Mouse (Mus musculus): Measurements from ENCODE around the gene Snta1.

Snta1 gene

GRCm38 (mm10) chr2:154372842-154373500 lies 34.9 kb downstream of the Snta1 start, which contains the start of gene Cdk5rap1:
Cdk5rap1 (minus strand) TSS chr2:154373010.
- DNase-seq (ENCODE audit: extremely low spot score): peak; percentile 15

DNA sequence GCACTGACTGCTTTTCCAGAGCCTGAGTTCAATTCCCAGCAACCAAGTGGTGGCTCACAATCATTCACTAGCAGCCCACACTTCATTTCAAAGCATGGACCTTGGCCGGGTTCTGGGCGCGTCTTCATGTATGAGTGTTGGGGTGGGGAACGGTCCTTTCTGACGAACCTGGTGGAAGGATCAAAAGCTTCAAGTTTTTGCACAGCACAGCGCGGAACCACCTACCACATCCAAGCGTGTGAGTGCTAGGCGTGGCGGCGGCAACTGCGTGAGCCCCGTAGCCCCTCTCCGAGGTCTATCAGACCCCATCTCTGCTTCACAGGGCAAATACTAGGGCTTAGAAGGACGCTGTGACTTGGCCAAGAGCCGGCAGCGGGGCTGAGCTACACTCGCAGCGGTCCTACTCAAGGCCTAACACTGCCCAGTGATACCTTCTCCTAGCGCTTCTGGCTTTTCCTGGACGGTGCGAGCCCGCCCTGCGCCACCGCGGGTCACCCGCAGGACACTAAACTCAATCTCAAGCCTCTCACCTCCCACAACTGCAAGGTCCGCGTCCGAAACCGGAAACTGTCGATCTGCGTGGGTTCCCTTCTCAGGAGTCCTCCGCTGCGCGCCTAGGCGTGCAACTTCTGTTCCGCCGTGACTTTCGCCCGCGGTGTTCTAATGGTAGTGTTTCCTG lies 35.6 kb downstream of the Snta1 start:
- peak; percentile 90 for DNase-seq (ENCODE audit: extremely low spot score)

- no peak for DNase-seq (ENCODE audit: extremely low spot score)
These were observed 40.4 kb downstream of the Snta1 start for GRCm38 (mm10) chr2:154367510-154367909.

GRCm38 (mm10) chr2:154354000-154354425 lies 53.9 kb downstream of the Snta1 start:
- DNase-seq (ENCODE audit: extremely low spot score): peak; percentile 10

DNA sequence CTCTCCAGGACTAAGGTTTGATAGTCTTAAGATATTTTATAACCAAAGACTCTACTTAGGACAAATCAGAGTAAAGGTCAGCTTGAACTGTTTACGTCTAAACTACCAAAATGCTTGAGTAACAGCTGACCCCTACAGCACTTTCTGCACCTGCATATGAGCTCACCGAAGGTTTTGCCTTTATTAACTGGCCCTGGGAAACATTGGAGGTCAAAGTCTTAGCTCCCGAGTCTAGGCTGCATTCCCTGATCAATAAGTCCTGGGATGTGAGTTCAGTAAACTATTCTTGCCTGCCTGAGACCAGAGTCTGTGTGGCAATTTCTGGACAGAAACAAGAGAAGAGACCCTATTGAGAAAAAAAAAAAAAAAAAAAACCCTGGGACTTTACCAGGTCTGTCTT lies 59.7 kb downstream of the Snta1 start:
- DNase-seq (ENCODE audit: extremely low spot score): no peak

DNA sequence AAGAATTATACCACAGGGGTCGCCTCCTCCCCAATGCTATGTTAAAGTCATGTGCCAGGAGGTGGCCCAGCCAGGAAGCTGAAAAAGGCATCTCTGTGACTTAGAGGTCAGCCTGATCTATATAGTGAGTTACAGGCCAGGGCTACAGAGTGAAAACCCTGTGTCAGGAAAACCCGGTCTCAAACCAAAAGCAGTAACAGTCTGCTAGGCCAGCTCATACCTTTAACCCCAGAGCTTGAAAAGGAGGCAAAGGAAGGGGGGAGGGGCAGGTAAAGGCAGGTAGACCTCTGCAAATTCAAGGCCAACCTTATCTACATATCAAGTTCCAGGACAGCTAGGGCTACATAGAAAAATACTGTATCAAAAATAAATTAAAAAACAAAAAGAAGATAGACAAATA lies 68.5 kb downstream of the Snta1 start:
- no peak for DNase-seq (ENCODE audit: extremely low spot score)

DNA sequence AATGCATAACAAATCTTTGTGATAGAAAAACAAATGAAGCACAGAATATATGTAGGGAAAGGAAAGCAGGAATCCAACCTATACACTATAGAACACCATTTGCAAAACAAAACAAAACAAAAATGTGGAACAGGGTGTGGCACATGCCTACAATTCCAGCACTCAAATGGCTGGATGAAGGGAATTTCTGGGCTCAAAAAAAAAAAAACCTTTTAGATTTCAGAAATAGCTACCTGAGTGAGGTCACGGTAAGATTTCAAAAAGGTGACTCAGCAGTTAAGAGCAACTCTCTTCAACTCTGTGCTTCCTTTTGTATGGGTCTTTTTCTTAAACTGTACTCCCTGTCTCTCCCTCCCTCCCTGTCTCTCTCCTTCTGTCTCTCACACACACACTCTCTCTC lies 69.7 kb downstream of the Snta1 start:
- DNase-seq (ENCODE audit: extremely low spot score): no peak

- DNase-seq (ENCODE audit: extremely low spot score): no peak
These were observed 72.3 kb downstream of the Snta1 start for GRCm38 (mm10) chr2:154335572-154335971.

- no peak for DNase-seq (ENCODE audit: extremely low spot score)
These were observed 81.0 kb downstream of the Snta1 start for GRCm38 (mm10) chr2:154326852-154327251.
